ENCODE assay signal across 9 mouse cellular contexts in genomic region chr13:49205381-49205998, GRCm38 (mm10). TPM values are rescaled to one million over a fixed set of nuclear protein-coding genes. Genes with fewer than 3 reads are reported as not detected.
DNase-seq lines count a peak whose midpoint lies in the region; ATAC-seq and TF ChIP-seq lines count a peak whose summit lies in the region.
"Had no signal": no experiment of that assay in that cellular context is flagged by ENCODE, and none has a peak within 500 bp of the region (broad histone marks: within the 10 kb centered on the region; RNA-seq: fewer than 3 reads in every experiment).

No protein-coding gene starts in this region.

- H3K4me2 ChIP-seq in embryonic facial prominence, embryonic 15.5 days (replicated peaks) = no peak overlapping the region
- H3K4me2 ChIP-seq in heart, embryonic 13.5 days = no peak overlapping the region
- H3K4me2 ChIP-seq in kidney, postnatal 0 days (ENCODE audit: low read length) = no peak overlapping the region
- no peak overlapping the region for H3K4me2 ChIP-seq in liver, embryonic 16.5 days (ENCODE audit: low read depth, low read length)
- H3K4me2 ChIP-seq in neural tube, embryonic 12.5 days (replicated peaks) = no peak overlapping the region
- no peak overlapping the region for H3K4me2 ChIP-seq in stomach, postnatal 0 days (replicated peaks; ENCODE audit: low read depth)

- peak; percentile 98 for TF ChIP-seq CTCF in kidney, postnatal 0 days (IDR thresholded peaks at IDR 0.05; ENCODE audit: low read depth)
- peak; percentile 95 for TF ChIP-seq CTCF in stomach, postnatal 0 days (IDR thresholded peaks at IDR 0.05; ENCODE audit: low read depth)

- H3K4me1 ChIP-seq in embryonic facial prominence, embryonic 15.5 days = peaks cover 6% of the 10 kb centered on the region; the same call in 1 of the 2 replicates
- H3K4me1 ChIP-seq in heart, embryonic 13.5 days = peaks cover 21% of the 10 kb centered on the region
- H3K4me1 ChIP-seq in kidney, postnatal 0 days (replicated peaks; ENCODE audit: insufficient read depth, low read length) = no peaks in the 10 kb centered on the region
- H3K4me1 ChIP-seq in liver, embryonic 16.5 days (ENCODE audit: control insufficient read depth, low read depth, low read length) = peaks cover 3% of the 10 kb centered on the region
- H3K4me1 ChIP-seq in neural tube, embryonic 12.5 days = peaks cover 6% of the 10 kb centered on the region
- H3K4me1 ChIP-seq in stomach, postnatal 0 days (replicated peaks; ENCODE audit: control insufficient read depth, insufficient read depth) = no peaks in the 10 kb centered on the region

- no peak for TF ChIP-seq EP300 in stomach, postnatal 0 days (optimal IDR thresholded peaks at IDR 0.05)

- H3K27ac ChIP-seq in embryonic facial prominence, embryonic 15.5 days (replicated peaks) = no peak overlapping the region
- H3K27ac ChIP-seq in heart, embryonic 13.5 days (replicated peaks) = peak overlapping the region; percentile 28; the same call in 1 of the 2 replicates
- H3K27ac ChIP-seq in kidney, postnatal 0 days = no peak overlapping the region
- no peak overlapping the region for H3K27ac ChIP-seq in liver, embryonic 16.5 days (ENCODE audit: low read length)
- H3K27ac ChIP-seq in neural tube, embryonic 12.5 days = no peak overlapping the region
- no peak overlapping the region for H3K27ac ChIP-seq in stomach, postnatal 0 days (replicated peaks)

- no peaks in the 10 kb centered on the region for H3K27me3 ChIP-seq in embryonic facial prominence, embryonic 15.5 days
- H3K27me3 ChIP-seq in heart, embryonic 13.5 days (replicated peaks) = no peaks in the 10 kb centered on the region
- no peaks in the 10 kb centered on the region for H3K27me3 ChIP-seq in kidney, postnatal 0 days (ENCODE audit: insufficient read depth, low read length)
- no peaks in the 10 kb centered on the region for H3K27me3 ChIP-seq in liver, embryonic 16.5 days (ENCODE audit: control insufficient read depth, insufficient read depth, low read depth, low read length)
- no peaks in the 10 kb centered on the region for H3K27me3 ChIP-seq in neural tube, embryonic 12.5 days (replicated peaks)
- no peaks in the 10 kb centered on the region for H3K27me3 ChIP-seq in stomach, postnatal 0 days (ENCODE audit: control insufficient read depth, insufficient read depth, low read length)

- no peak overlapping the region for H3K4me3 ChIP-seq in embryonic facial prominence, embryonic 15.5 days (replicated peaks)
- no peak overlapping the region for H3K4me3 ChIP-seq in heart, embryonic 13.5 days
- no peak overlapping the region for H3K4me3 ChIP-seq in kidney, postnatal 0 days (replicated peaks; ENCODE audit: low read depth, low read length)
- no peak overlapping the region for H3K4me3 ChIP-seq in liver, embryonic 16.5 days (ENCODE audit: low read depth, low read length)
- no peak overlapping the region for H3K4me3 ChIP-seq in neural tube, embryonic 12.5 days
- H3K4me3 ChIP-seq in stomach, postnatal 0 days (ENCODE audit: low read depth, low read length) = no peak overlapping the region
- H3K4me3 ChIP-seq: erythroblast, embryonic 14.5 days had no signal

- H3K9me3 ChIP-seq in embryonic facial prominence, embryonic 15.5 days (replicated peaks) = no peaks in the 10 kb centered on the region
- H3K9me3 ChIP-seq in heart, embryonic 13.5 days = no peaks in the 10 kb centered on the region
- H3K9me3 ChIP-seq in kidney, postnatal 0 days (replicated peaks; ENCODE audit: low read length) = no peaks in the 10 kb centered on the region
- no peaks in the 10 kb centered on the region for H3K9me3 ChIP-seq in liver, embryonic 16.5 days (replicated peaks; ENCODE audit: control insufficient read depth, low read length)
- no peaks in the 10 kb centered on the region for H3K9me3 ChIP-seq in neural tube, embryonic 12.5 days
- no peaks in the 10 kb centered on the region for H3K9me3 ChIP-seq in stomach, postnatal 0 days (ENCODE audit: control insufficient read depth, low read length)

- WGBS in embryonic facial prominence, embryonic 15.5 days = 35% methylated on average over 13 of the region's 13 CpGs
- whole genome bisulfite sequencing in heart, embryonic 13.5 days = 36% methylated on average over 13 of the region's 13 CpGs
- WGBS in kidney, postnatal 0 days = 39% methylated on average over 13 of the region's 13 CpGs
- 44% methylated on average over 13 of the region's 13 CpGs for WGBS in liver, embryonic 16.5 days (ENCODE audit: insufficient replicate concordance)
- 46% methylated on average over 13 of the region's 13 CpGs for WGBS in neural tube, embryonic 12.5 days
- WGBS in stomach, postnatal 0 days = 43% methylated on average over 13 of the region's 13 CpGs

- H3K9ac ChIP-seq in embryonic facial prominence, embryonic 15.5 days = no peak overlapping the region
- no peak overlapping the region for H3K9ac ChIP-seq in heart, embryonic 13.5 days
- no peak overlapping the region for H3K9ac ChIP-seq in kidney, postnatal 0 days (ENCODE audit: low read depth, low read length)
- H3K9ac ChIP-seq in liver, embryonic 16.5 days (ENCODE audit: low read depth, low read length) = no peak overlapping the region
- H3K9ac ChIP-seq in neural tube, embryonic 12.5 days = no peak overlapping the region
- no peak overlapping the region for H3K9ac ChIP-seq in stomach, postnatal 0 days (ENCODE audit: low read length)

- ATAC-seq in embryonic facial prominence, embryonic 15.5 days (ENCODE audit: insufficient number of reproducible peaks, low FRiP score, low TSS enrichment, low read depth) = peak; percentile 23; the same call in 1 of the 2 replicates
- no peak; the same call in 1 of the 2 replicates for ATAC-seq in heart, embryonic 13.5 days (ENCODE audit: extremely low read depth, insufficient number of reproducible peaks, low FRiP score, low TSS enrichment)
- ATAC-seq in kidney, postnatal 0 days (replicated peaks; ENCODE audit: low FRiP score, low read depth) = peak; percentile 49; the same call in 1 of the 2 replicates
- 0 out of 2 replicates have a peak, but pooled peaks have one; percentile 23 for ATAC-seq in liver, embryonic 16.5 days (ENCODE audit: low read depth)
- peak; percentile 54; the same call in 1 of the 2 replicates for ATAC-seq in neural tube, embryonic 12.5 days (ENCODE audit: low FRiP score, low read depth)
- peak; percentile 75 for ATAC-seq in stomach, postnatal 0 days (ENCODE audit: low FRiP score, low TSS enrichment)

- peaks cover 35% of the 10 kb centered on the region; the same call in 1 of the 2 replicates for H3K36me3 ChIP-seq in embryonic facial prominence, embryonic 15.5 days
- H3K36me3 ChIP-seq in heart, embryonic 13.5 days = peaks cover 57% of the 10 kb centered on the region
- peaks cover 13% of the 10 kb centered on the region; the same call in 1 of the 2 replicates for H3K36me3 ChIP-seq in kidney, postnatal 0 days (ENCODE audit: insufficient read depth, low read length)
- H3K36me3 ChIP-seq in liver, embryonic 16.5 days (ENCODE audit: control insufficient read depth, insufficient read depth) = no peaks in the 10 kb centered on the region
- H3K36me3 ChIP-seq in neural tube, embryonic 12.5 days = no peaks in the 10 kb centered on the region
- H3K36me3 ChIP-seq in stomach, postnatal 0 days (ENCODE audit: control insufficient read depth, insufficient read depth, low read length) = peaks cover 12% of the 10 kb centered on the region; the same call in 1 of the 2 replicates

- DNase-seq in CD4-positive helper T cell, adult 2 months (ENCODE audit: low read depth, low spot score) = peak; percentile 76
- peak; percentile 85 to 89 for DNase-seq in adrenal gland, postnatal 4 days (ENCODE audit: low spot score in 2 of 2)
- peak; percentile 82 for DNase-seq in kidney, postnatal 0 days (ENCODE audit: low spot score)
- DNase-seq in stomach, postnatal 0 days (ENCODE audit: low spot score) = peak; percentile 88

RNA-seq across cellular contexts. Expression of gene Card19, which starts 10.3 kb away (rescaled TPM):
- 10 to 100 TPM; 48.9 to 62.7 TPM for total RNA-seq in adrenal gland, postnatal 4 days (2021)
- polyA plus RNA-seq in embryonic facial prominence, embryonic 15.5 days (2015; fragmentation: Nextera tagmentation; extraction: Ambion mirVana) = 69.4 and 82.2 TPM in 2 replicates
- 89.0 and 91.2 TPM in 2 replicates for polyA plus RNA-seq in heart, embryonic 13.5 days (2015; fragmentation: Nextera tagmentation; extraction: Ambion mirVana)
- polyA plus RNA-seq in kidney, postnatal 0 days (2015; fragmentation: Nextera tagmentation; extraction: Ambion mirVana) = 71.3 and 77.0 TPM in 2 replicates
- polyA plus RNA-seq in liver, embryonic 16.5 days (2015; fragmentation: Nextera tagmentation; extraction: Ambion mirVana) = 16.4 and 18.2 TPM in 2 replicates
- polyA plus RNA-seq in neural tube, embryonic 12.5 days (2016; fragmentation: Nextera tagmentation; extraction: Ambion mirVana) = 29.0 and 32.0 TPM in 2 replicates
- 83.5 and 86.2 TPM in 2 replicates for polyA plus RNA-seq in stomach, postnatal 0 days (2015; fragmentation: Nextera tagmentation; extraction: Ambion mirVana)

RNA-seq across cellular contexts. Expression of gene Ninj1, which starts 18.2 kb away (rescaled TPM):
- 10 to 100 TPM; 49.0 to 51.9 TPM for total RNA-seq in adrenal gland, postnatal 4 days (2021)
- polyA plus RNA-seq in embryonic facial prominence, embryonic 15.5 days (2015; fragmentation: Nextera tagmentation; extraction: Ambion mirVana) = 61.1 and 62.7 TPM in 2 replicates
- polyA plus RNA-seq in heart, embryonic 13.5 days (2015; fragmentation: Nextera tagmentation; extraction: Ambion mirVana) = 61.2 and 65.2 TPM in 2 replicates
- polyA plus RNA-seq in kidney, postnatal 0 days (2015; fragmentation: Nextera tagmentation; extraction: Ambion mirVana) = 122 and 127 TPM in 2 replicates
- polyA plus RNA-seq in liver, embryonic 16.5 days (2015; fragmentation: Nextera tagmentation; extraction: Ambion mirVana) = 54.3 and 58.0 TPM in 2 replicates
- 18.5 and 21.0 TPM in 2 replicates for polyA plus RNA-seq in neural tube, embryonic 12.5 days (2016; fragmentation: Nextera tagmentation; extraction: Ambion mirVana)
- 76.3 and 83.1 TPM in 2 replicates for polyA plus RNA-seq in stomach, postnatal 0 days (2015; fragmentation: Nextera tagmentation; extraction: Ambion mirVana)

RNA-seq across cellular contexts. Expression of gene Susd3, which starts 43.0 kb away (rescaled TPM):
- 10 to 100 TPM in 1 of 2 experiments, 1 to 10 TPM in 1; 8.2 to 11.3 TPM for total RNA-seq in adrenal gland, postnatal 4 days (2021)
- 2.3 and 3.7 TPM in 2 replicates for polyA plus RNA-seq in embryonic facial prominence, embryonic 15.5 days (2015; fragmentation: Nextera tagmentation; extraction: Ambion mirVana)
- 1.2 and 1.9 TPM in 2 replicates for polyA plus RNA-seq in heart, embryonic 13.5 days (2015; fragmentation: Nextera tagmentation; extraction: Ambion mirVana)
- polyA plus RNA-seq in kidney, postnatal 0 days (2015; fragmentation: Nextera tagmentation; extraction: Ambion mirVana) = 41.8 and 44.8 TPM in 2 replicates
- polyA plus RNA-seq in liver, embryonic 16.5 days (2015; fragmentation: Nextera tagmentation; extraction: Ambion mirVana) = 1.1 and 2.0 TPM in 2 replicates
- polyA plus RNA-seq in neural tube, embryonic 12.5 days (2016; fragmentation: Nextera tagmentation; extraction: Ambion mirVana) = 0.68 and 0.70 TPM in 2 replicates
- 1.0 and 1.2 TPM in 2 replicates for polyA plus RNA-seq in stomach, postnatal 0 days (2015; fragmentation: Nextera tagmentation; extraction: Ambion mirVana)

RNA-seq across cellular contexts. Expression of gene Wnk2, which starts 57.7 kb away (rescaled TPM):
- total RNA-seq in adrenal gland, postnatal 4 days (2021) = 10 to 100 TPM; 10.1 to 10.5 TPM
- polyA plus RNA-seq in embryonic facial prominence, embryonic 15.5 days (2015; fragmentation: Nextera tagmentation; extraction: Ambion mirVana) = 2.6 and 3.1 TPM in 2 replicates
- 0.98 and 1.5 TPM in 2 replicates for polyA plus RNA-seq in heart, embryonic 13.5 days (2015; fragmentation: Nextera tagmentation; extraction: Ambion mirVana)
- polyA plus RNA-seq in kidney, postnatal 0 days (2015; fragmentation: Nextera tagmentation; extraction: Ambion mirVana) = 0.50 and 0.60 TPM in 2 replicates
- 0.08 and 0.15 TPM in 2 replicates for polyA plus RNA-seq in liver, embryonic 16.5 days (2015; fragmentation: Nextera tagmentation; extraction: Ambion mirVana)
- polyA plus RNA-seq in neural tube, embryonic 12.5 days (2016; fragmentation: Nextera tagmentation; extraction: Ambion mirVana) = 16.4 and 17.2 TPM in 2 replicates
- polyA plus RNA-seq in stomach, postnatal 0 days (2015; fragmentation: Nextera tagmentation; extraction: Ambion mirVana) = 1.6 and 1.7 TPM in 2 replicates
- polyA plus RNA-seq: erythroblast, embryonic 14.5 days had no signal
